Mouse (Mus musculus): ENCODE measurements around the gene Gm49388. TPM values are rescaled to one million over a fixed set of nuclear protein-coding genes. Genes with fewer than 3 reads are reported as not detected.

The Gm49388 gene
- total and polyA plus RNA-seq, 2 experiments from 2014 or later = not detected

GRCm38 (mm10) chr7:127752069-127752468 is 33.3 kb upstream of the Gm49388 start:
- DNase-seq (ENCODE audit: low spot score) = no peak
- no peak overlapping the region for H3K9ac ChIP-seq (replicated peaks; ENCODE audit: low read depth, low read length)
- H3K36me3 ChIP-seq (replicated peaks; ENCODE audit: control insufficient read depth, insufficient read depth, low read length) = peaks cover 79% of the 10 kb centered on the region
- no peak overlapping the region for H3K27ac ChIP-seq (ENCODE audit: low read depth)
- TF ChIP-seq EP300 (IDR thresholded peaks at IDR 0.05; ENCODE audit: low read depth) = no peak
- TF ChIP-seq CTCF (IDR thresholded peaks at IDR 0.05; ENCODE audit: low read depth) = no peak
- H3K4me2 ChIP-seq (ENCODE audit: low read depth, low read length) = no peak overlapping the region
- ATAC-seq (ENCODE audit: insufficient read depth, low read depth) = no peak
- 95% methylated on average over 27 of the region's 27 CpGs for WGBS
- H3K27me3 ChIP-seq (ENCODE audit: control insufficient read depth, insufficient read depth, low read length) = no peaks in the 10 kb centered on the region
- H3K9me3 ChIP-seq (replicated peaks; ENCODE audit: control insufficient read depth, low read length) = no peaks in the 10 kb centered on the region
- no peak overlapping the region for H3K4me3 ChIP-seq (ENCODE audit: low read depth, low read length)
- 0 out of 2 replicates have a peak, but pooled peaks cover 4% of the 10 kb centered on the region for H3K4me1 ChIP-seq (ENCODE audit: control insufficient read depth, insufficient read depth)

DNA sequence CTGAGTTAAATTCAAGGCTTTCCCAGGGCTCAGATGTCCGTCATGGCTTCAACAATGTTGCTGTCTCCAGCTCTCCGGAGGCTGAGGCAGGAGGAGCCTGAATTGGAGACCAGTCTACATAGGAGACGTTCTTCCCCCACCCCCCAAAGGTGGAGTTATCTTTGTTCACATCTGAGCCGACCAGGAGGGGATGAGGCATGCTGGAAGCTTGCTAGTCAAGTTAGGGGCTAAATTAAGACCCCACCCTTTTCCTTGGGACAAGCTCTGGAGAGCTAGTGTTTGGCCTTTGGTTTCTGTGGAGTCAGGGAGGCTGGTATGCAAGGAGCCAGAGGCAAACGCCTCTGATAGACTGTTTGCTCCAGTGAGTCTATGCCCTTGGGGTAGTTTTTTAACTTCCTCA is 32.2 kb upstream of the Gm49388 start:
- TF ChIP-seq EP300 (IDR thresholded peaks at IDR 0.05; ENCODE audit: low read depth) (no peak), CTCF (IDR thresholded peaks at IDR 0.05; ENCODE audit: low read depth) (no peak)
- Histone ChIP-seq H3K27me3 (ENCODE audit: control insufficient read depth, insufficient read depth, low read length) (no peaks in the 10 kb centered on the region), H3K4me2 (ENCODE audit: low read depth, low read length) (no peak overlapping the region), H3K9me3 (replicated peaks; ENCODE audit: control insufficient read depth, low read length) (no peaks in the 10 kb centered on the region), H3K36me3 (replicated peaks; ENCODE audit: control insufficient read depth, insufficient read depth, low read length) (peaks cover 85% of the 10 kb centered on the region), H3K4me1 (ENCODE audit: control insufficient read depth, insufficient read depth) (no peaks in the 10 kb centered on the region), H3K4me3 (ENCODE audit: low read depth, low read length) (no peak overlapping the region), H3K27ac (ENCODE audit: low read depth) (no peak overlapping the region), H3K9ac (replicated peaks; ENCODE audit: low read depth, low read length) (no peak overlapping the region)
- ATAC-seq (ENCODE audit: insufficient read depth, low read depth) (no peak), DNase-seq (ENCODE audit: low spot score) (no peak)
- WGBS = 72% methylated on average over 5 of the region's 5 CpGs

- ATAC-seq (ENCODE audit: insufficient read depth, low read depth) = no peak
Observed at GRCm38 (mm10) chr7:127753741-127754140, 31.7 kb upstream of the Gm49388 start.

DNA sequence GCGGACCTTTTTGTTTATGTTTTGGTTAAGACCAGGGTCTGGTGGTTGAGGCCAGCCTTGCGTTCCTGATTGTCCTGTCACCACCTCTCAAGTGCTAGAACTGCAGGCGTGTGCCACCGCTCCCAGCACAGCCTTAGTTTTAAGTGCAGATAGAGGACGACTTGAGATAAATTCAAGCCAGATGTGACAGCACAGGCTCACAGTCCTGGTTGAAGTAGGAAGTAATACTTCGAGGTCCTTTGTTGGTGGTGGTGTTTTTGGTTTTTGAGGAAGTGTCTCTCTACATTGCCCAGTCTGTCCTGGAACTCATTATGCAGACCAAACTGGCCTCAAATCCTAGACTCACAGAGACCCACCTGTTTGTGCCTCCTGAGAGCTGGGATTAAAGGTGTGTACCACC is 25.7 kb upstream of the Gm49388 start:
- Histone ChIP-seq H3K9me3 (replicated peaks; ENCODE audit: control insufficient read depth, low read length) (no peaks in the 10 kb centered on the region), H3K4me2 (ENCODE audit: low read depth, low read length) (no peak overlapping the region), H3K9ac (replicated peaks; ENCODE audit: low read depth, low read length) (no peak overlapping the region), H3K36me3 (replicated peaks; ENCODE audit: control insufficient read depth, insufficient read depth, low read length) (peaks cover 42% of the 10 kb centered on the region), H3K27me3 (ENCODE audit: control insufficient read depth, insufficient read depth, low read length) (no peaks in the 10 kb centered on the region), H3K4me1 (ENCODE audit: control insufficient read depth, insufficient read depth) (peaks cover 6% of the 10 kb centered on the region; the same call in 1 of the 2 replicates), H3K27ac (ENCODE audit: low read depth) (no peak overlapping the region), H3K4me3 (ENCODE audit: low read depth, low read length) (no peak overlapping the region)
- DNase-seq (ENCODE audit: low spot score) = no peak
- WGBS = 22% methylated on average over 6 of the region's 6 CpGs
- peak; percentile 50; the same call in 1 of the 2 replicates for ATAC-seq (ENCODE audit: insufficient read depth, low read depth)
- TF ChIP-seq CTCF (IDR thresholded peaks at IDR 0.05; ENCODE audit: low read depth) = no peak
- TF ChIP-seq EP300 (IDR thresholded peaks at IDR 0.05; ENCODE audit: low read depth) = no peak

More at GRCm38 (mm10) chr7:127753741-127754140, 31.7 kb upstream of the Gm49388 start:
- 90% methylated on average over 7 of the region's 7 CpGs for WGBS
- H3K4me3 ChIP-seq (ENCODE audit: low read depth, low read length) = no peak overlapping the region
- H3K27ac ChIP-seq (ENCODE audit: low read depth) = no peak overlapping the region
- no peaks in the 10 kb centered on the region for H3K4me1 ChIP-seq (ENCODE audit: control insufficient read depth, insufficient read depth)
- TF ChIP-seq EP300 (IDR thresholded peaks at IDR 0.05; ENCODE audit: low read depth) = no peak
- TF ChIP-seq CTCF (IDR thresholded peaks at IDR 0.05; ENCODE audit: low read depth) = no peak
- no peak overlapping the region for H3K9ac ChIP-seq (replicated peaks; ENCODE audit: low read depth, low read length)
- H3K36me3 ChIP-seq (replicated peaks; ENCODE audit: control insufficient read depth, insufficient read depth, low read length) = peaks cover 80% of the 10 kb centered on the region
- no peak overlapping the region for H3K4me2 ChIP-seq (ENCODE audit: low read depth, low read length)
- H3K27me3 ChIP-seq (ENCODE audit: control insufficient read depth, insufficient read depth, low read length) = no peaks in the 10 kb centered on the region
- DNase-seq (ENCODE audit: low spot score) = no peak
- H3K9me3 ChIP-seq (replicated peaks; ENCODE audit: control insufficient read depth, low read length) = no peaks in the 10 kb centered on the region

DNA sequence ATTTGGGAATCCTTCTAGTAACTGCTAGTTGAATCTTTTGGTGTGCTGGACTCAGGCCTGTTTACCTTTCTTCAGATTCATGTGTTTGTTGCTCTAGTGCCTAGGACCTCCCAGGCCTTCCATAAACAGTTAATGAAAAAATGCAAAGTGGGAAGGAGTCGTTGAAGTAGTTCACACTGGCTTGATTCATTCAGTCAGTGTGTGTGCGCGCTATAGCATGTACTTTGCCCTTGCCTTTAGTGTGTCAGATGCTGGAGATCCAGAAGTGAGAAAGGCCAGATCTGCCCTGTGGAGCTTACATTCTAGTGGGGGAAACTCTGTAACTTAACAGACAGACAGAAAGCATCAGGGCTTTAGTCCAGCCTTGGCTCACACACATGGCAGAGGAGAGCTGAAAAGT is 24.9 kb upstream of the Gm49388 start:
- H3K4me3 ChIP-seq (ENCODE audit: low read depth, low read length) = no peak overlapping the region
- H3K27me3 ChIP-seq (ENCODE audit: control insufficient read depth, insufficient read depth, low read length) = no peaks in the 10 kb centered on the region
- DNase-seq (ENCODE audit: low spot score) = no peak
- no peak overlapping the region for H3K9ac ChIP-seq (replicated peaks; ENCODE audit: low read depth, low read length)
- 73% methylated on average over 3 of the region's 3 CpGs for WGBS
- no peak overlapping the region for H3K4me2 ChIP-seq (ENCODE audit: low read depth, low read length)
- H3K4me1 ChIP-seq (ENCODE audit: control insufficient read depth, insufficient read depth) = peaks cover 6% of the 10 kb centered on the region; the same call in 1 of the 2 replicates
- no peak overlapping the region for H3K27ac ChIP-seq (ENCODE audit: low read depth)
- peaks cover 44% of the 10 kb centered on the region for H3K36me3 ChIP-seq (replicated peaks; ENCODE audit: control insufficient read depth, insufficient read depth, low read length)
- TF ChIP-seq CTCF (IDR thresholded peaks at IDR 0.05; ENCODE audit: low read depth) (no peak), EP300 (IDR thresholded peaks at IDR 0.05; ENCODE audit: low read depth) (no peak)
- no peaks in the 10 kb centered on the region for H3K9me3 ChIP-seq (replicated peaks; ENCODE audit: control insufficient read depth, low read length)
- no peak for ATAC-seq (ENCODE audit: insufficient read depth, low read depth)

DNA sequence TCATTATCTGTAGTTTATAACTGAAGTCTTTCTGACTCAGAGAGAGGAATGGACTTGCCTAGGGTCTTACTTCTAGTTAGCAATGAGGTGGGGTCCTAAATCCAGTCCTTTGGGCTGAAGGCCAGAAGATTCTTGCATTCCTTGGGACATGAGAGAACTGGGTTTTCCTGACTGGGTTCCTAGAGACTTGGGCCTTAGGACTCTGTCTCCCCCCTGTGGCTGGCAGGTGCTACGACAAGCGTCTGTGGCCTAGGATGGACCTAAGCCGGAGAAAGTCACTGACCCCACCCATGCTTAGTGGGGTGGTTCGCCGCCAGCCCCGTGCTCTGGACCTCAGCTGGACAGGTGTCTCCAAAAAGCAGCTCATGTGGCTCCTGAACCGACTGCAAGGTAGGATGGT is 24.4 kb upstream of the Gm49388 start:
- Histone ChIP-seq H3K9ac (replicated peaks; ENCODE audit: low read depth, low read length) (no peak overlapping the region), H3K27ac (ENCODE audit: low read depth) (no peak overlapping the region), H3K4me2 (ENCODE audit: low read depth, low read length) (no peak overlapping the region), H3K27me3 (ENCODE audit: control insufficient read depth, insufficient read depth, low read length) (no peaks in the 10 kb centered on the region), H3K36me3 (replicated peaks; ENCODE audit: control insufficient read depth, insufficient read depth, low read length) (peaks cover 48% of the 10 kb centered on the region), H3K4me3 (ENCODE audit: low read depth, low read length) (no peak overlapping the region), H3K9me3 (replicated peaks; ENCODE audit: control insufficient read depth, low read length) (no peaks in the 10 kb centered on the region), H3K4me1 (ENCODE audit: control insufficient read depth, insufficient read depth) (peaks cover 6% of the 10 kb centered on the region; the same call in 1 of the 2 replicates)
- DNase-seq (ENCODE audit: low spot score) (peak; percentile 65), ATAC-seq (ENCODE audit: insufficient read depth, low read depth) (peak; percentile 39; the same call in 1 of the 2 replicates)
- TF ChIP-seq EP300 (IDR thresholded peaks at IDR 0.05; ENCODE audit: low read depth) = no peak
- TF ChIP-seq CTCF (IDR thresholded peaks at IDR 0.05; ENCODE audit: low read depth) = peak; percentile 89
- 18% methylated on average over 7 of the region's 7 CpGs for WGBS
